Mouse (Mus musculus): ENCODE results near the gene Ptprc. TPM values are rescaled to one million over a fixed set of nuclear protein-coding genes. Genes with fewer than 3 reads are reported as not detected.
A peak's percentile ranks its signal among the peaks of the same experiment; 100 is the strongest.

Gene Ptprc
- total RNA-seq (2021) = 1 to 10 TPM; 2.4 to 2.6 TPM

DNA sequence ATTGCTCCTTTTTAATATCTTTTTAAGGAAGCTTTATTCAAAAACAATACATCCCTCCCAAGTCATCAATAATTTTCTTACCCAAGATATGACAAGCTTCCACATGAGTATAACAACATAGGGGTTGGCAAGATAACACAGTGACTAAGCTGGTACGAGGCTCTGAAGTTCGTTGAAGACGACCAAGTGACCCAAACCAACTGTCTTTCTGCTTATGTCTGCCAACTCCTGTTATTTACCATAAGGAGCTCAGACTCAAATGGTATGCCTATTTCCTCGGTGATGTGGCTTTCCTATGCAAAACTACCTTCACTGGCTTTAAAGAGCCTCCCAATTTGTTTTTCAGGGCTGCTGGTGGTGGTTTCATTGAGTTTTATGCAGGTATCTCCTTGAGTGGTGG, at the start of gene Ptprc:
Gene Ptprc, minus strand, starts transcription at position 215 of the 400 bp plus-strand sequence.
- DNase-seq (ENCODE audit: low spot score in 2 of 2) = no peak
- intact Hi-C loops (cut with DNase I) = no loop called here

- intact Hi-C loops (cut with DNase I) = no loop called here
- peak in 1 of 2 experiments; percentile 38 for DNase-seq (ENCODE audit: low spot score in 2 of 2)
These were observed 39.4 kb upstream of the Ptprc start for GRCm38 (mm10) chr1:138214736-138215458.

- no peak for DNase-seq (ENCODE audit: low spot score in 2 of 2)
- intact Hi-C loops (cut with DNase I) = no loop called here
These were observed 35.0 kb upstream of the Ptprc start for GRCm38 (mm10) chr1:138210387-138211024.

DNA sequence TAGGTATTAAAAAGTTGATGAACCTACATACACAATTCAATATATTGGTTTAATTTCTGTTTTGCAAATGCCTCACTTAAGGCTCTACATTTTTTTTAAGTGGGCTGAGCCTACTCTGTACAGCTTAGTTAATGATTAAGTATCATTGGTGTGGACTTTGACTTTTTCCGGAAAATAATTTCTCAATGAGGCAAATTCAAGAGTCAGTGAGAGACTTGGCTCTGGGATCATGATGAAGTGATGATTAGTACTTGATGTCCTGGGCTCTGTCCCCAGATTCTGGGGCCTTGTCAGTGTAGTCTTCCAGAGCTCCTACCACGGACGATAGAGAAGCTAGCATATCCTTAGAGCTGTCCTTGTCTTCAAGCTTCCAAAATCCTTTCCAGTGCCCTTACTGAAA, 34.2 kb upstream of the Ptprc start:
- intact Hi-C loops (cut with DNase I) = no loop called here
- DNase-seq (ENCODE audit: low spot score in 2 of 2) = no peak

DNA sequence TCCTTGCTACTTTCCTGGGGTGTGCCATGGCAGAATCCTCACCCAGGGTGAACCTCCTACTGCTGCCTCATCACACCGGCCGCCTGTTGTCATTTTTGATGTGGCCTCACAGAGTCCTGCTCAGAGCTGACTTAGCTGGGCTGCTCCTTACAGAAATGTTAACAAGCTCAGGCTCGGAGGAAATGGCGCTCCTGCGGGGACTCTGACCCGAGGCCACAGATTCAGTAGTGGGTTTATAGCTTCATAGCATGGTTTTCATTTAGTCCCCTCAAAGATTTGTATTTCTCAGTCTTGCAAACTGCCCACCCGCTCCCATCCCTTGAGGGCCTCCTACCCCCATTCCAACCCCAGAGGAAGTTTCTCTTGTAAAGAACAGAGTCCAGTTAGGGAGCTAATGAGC, 30.5 kb upstream of the Ptprc start:
- intact Hi-C loops (cut with DNase I) = no loop called here
- no peak for DNase-seq (ENCODE audit: low spot score in 2 of 2)

- peak in 1 of 2 experiments; percentile 59 for DNase-seq (ENCODE audit: low spot score in 2 of 2)
- intact Hi-C loops (cut with DNase I) = loop anchor here (2.0 kb wide), 1 partner anchor 43 kb away; no protein-coding TSS in a partner anchor
These were observed 16.4 kb upstream of the Ptprc start for GRCm38 (mm10) chr1:138191689-138192508.

DNA sequence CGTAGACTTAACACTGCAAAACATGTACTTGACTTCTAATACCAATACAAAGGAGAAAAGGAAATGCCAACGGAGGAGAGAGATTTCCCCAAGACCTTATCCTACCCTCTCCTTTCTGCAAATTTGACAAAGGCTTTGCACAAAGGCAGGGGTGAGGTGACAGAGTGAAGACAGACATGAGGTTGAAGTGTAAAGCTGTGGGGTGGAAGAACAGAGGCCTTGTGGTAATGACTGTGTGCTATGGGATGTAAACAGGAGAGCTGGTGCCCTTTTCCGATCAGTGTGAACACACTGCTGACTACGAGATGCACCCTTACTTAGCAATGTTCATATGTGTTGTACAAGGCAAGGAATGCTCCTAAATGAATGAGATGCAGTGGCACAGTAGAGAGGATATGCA, 12.6 kb upstream of the Ptprc start:
- intact Hi-C loops (cut with DNase I) = no loop called here
- no peak for DNase-seq (ENCODE audit: low spot score in 2 of 2)

- no peak for DNase-seq (ENCODE audit: low spot score in 2 of 2)
- intact Hi-C loops (cut with DNase I) = no loop called here
These were observed 10.4 kb upstream of the Ptprc start for GRCm38 (mm10) chr1:138185904-138186303.

DNA sequence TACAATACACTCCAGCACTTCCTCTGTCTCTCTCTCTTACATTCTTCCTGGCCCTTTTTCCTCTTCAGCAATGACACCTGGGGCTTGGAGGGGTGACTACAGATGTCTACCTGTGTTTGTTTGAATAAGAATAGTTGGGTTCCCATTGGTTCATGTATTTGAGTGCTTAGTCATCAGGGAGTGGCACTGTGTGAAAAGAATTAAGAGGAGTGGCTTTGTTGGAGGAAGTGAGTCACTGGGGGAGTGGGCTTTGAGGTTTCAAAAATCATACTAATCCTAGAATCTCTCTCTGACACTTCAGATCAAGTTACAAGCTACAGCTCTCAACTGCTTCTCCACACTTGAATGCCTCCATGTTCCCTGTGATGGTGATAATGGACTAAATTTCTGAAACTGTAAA, 4.6 kb upstream of the Ptprc start:
- intact Hi-C loops (cut with DNase I) = no loop called here
- DNase-seq (ENCODE audit: low spot score in 2 of 2) = no peak

DNA sequence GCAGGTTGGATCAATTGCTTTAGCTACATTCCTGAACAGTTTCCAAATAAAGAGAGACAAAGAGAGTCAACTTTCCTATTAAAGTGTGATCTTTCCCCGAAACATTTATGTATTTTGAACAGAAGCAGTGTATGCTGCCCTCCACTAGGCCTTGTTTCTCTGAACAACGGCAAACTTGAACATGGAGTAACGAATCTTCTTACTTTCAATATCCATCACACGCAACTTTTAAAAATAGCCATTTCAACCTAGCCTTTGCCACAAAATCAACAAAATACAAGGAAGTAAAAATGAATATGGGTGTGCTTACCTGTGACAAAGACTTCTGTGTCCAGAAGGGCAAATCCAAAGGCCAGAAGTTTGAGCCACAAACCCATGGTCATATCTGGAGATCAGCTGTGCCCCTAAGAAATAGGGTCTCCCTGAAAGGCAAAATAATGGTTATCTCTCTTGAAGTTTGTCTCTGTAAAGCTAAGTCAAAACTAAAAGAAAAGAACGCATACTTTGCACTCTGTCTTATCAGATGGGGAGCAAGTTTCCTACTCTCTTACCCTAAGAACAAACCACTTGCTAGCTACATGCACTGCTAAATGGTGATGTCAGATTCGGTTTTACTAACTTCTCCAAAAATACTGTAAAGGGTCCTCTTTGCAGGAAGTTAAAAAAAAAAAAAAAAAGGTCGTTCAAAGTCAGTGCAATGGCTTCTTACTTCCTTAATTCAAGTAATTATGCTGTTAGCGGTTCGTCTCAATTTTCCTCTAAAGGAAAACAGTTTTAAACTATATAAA, 609 bp downstream of the Ptprc start:
- no peak for DNase-seq (ENCODE audit: low spot score in 2 of 2)
- intact Hi-C loops (cut with DNase I) = no loop called here

DNA sequence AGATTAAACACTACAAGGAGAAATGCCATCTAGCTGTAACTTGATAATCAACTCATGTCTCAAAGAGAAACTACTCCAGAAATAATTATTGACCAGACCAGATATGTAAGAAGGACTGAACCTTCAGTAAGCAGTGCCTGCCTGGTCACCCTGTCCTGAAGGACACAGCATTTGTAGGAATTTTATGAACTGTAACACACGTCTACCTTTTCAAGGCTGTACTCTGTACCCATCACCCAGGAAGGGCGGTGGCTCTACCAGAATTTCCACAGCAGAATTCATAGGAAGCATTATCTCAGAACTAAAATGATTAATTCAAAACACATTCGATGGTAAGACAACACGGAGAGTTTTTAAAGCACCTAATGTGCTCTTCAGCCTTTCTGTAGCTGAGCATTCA, 1.4 kb downstream of the Ptprc start:
- intact Hi-C loops (cut with DNase I) = no loop called here
- DNase-seq (ENCODE audit: low spot score in 2 of 2) = no peak

GRCm38 (mm10) chr1:138173669-138174068, 1.8 kb downstream of the Ptprc start:
- no peak for DNase-seq (ENCODE audit: low spot score in 2 of 2)
- intact Hi-C loops (cut with DNase I) = no loop called here

DNA sequence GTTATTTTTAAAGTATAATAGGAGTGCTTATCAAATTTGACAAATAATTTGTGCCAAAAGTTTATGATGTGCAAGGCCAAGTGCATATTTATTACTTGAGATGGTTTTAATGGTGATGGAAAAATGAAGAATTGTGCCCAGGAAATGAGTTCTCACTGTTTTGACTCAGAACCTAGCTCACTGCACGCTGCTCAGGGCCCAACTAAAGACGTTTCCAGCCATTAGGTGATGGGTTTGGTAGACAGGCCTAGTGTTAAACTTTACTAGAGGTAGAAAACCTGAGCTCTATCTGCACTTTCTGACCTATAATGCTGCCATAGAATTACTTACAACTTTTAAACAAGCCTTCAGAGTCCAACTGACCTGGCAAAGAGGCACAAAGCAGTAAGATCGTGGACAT, 3.0 kb downstream of the Ptprc start:
- intact Hi-C loops (cut with DNase I) = no loop called here
- DNase-seq (ENCODE audit: low spot score in 2 of 2) = no peak

DNA sequence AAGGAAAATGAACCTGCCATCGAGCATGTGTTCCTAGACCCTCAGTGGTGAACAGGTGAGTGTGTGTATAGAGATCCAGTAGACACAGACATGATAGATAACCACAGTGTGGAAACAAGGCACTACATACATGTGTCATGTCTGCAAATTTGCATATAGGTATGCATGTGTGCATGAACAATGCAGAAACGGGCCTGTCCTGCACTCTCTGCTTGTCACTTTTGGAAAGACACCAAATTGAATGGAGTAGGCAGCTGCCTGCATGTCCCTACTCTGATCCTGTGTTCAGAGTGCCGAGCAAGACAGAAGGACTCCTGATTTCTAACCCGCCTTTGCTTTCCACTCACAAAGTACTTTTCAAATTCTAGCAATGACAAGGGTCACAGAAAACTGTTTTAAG, 3.4 kb downstream of the Ptprc start:
- DNase-seq (ENCODE audit: low spot score in 2 of 2) = no peak
- intact Hi-C loops (cut with DNase I) = no loop called here

DNA sequence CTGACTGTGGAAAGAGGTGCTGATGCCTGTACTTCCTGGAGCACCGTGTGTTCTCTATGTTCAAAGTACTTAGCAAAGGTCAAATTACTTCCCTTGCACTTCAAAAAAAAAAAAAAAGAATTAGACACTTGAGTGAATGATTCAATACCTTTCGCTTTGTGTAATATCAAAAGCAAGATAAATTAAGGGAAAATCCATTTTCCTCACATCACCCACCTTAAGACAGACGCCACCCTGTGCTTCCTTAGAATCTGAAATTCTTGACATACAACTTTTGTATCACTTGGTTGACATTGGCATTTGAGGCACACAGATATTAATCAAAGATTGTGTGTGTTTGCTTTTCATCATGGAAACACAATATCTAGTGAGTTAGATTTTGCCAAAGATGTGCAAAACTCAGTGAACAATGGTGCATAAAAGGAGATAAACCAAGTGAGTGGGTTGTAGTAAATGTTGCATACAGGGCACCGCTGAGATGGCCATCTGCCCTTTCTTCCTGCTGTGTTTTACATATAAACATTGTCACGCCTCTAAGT, 9.2 kb downstream of the Ptprc start:
- intact Hi-C loops (cut with DNase I) = no loop called here
- DNase-seq (ENCODE audit: low spot score in 2 of 2) = no peak

GRCm38 (mm10) chr1:138162638-138163037, 12.9 kb downstream of the Ptprc start:
- no peak for DNase-seq (ENCODE audit: low spot score in 2 of 2)
- intact Hi-C loops (cut with DNase I) = no loop called here

DNA sequence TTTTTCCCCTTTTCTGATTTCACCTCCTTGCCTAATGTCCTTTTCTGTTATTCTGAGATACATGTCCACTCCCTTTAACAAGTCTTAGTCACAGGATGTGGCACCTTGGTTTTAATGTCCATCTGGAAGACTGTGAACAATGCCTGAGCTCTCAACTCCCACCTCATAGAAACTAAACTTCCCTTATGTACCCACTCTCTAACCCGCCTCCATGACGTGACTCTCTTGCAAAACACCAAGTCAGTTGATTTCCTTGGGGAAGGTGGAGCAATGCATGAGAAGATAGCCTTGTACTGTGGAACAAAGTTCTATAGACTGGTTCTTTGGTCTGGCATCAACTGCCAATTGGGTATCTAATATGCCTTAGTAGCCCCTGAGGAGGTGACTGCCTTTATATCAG, 16.6 kb downstream of the Ptprc start:
- intact Hi-C loops (cut with DNase I) = no loop called here

GRCm38 (mm10) chr1:138158236-138158635, 17.3 kb downstream of the Ptprc start:
- intact Hi-C loops (cut with DNase I) = no loop called here
- no peak for DNase-seq (ENCODE audit: low spot score in 2 of 2)

More for the DNA sequence above, 16.6 kb downstream of the Ptprc start:
- DNase-seq (ENCODE audit: low spot score in 2 of 2) = no peak

GRCm38 (mm10) chr1:138157709-138158108, 17.8 kb downstream of the Ptprc start:
- DNase-seq (ENCODE audit: low spot score in 2 of 2) = no peak
- intact Hi-C loops (cut with DNase I) = no loop called here

DNA sequence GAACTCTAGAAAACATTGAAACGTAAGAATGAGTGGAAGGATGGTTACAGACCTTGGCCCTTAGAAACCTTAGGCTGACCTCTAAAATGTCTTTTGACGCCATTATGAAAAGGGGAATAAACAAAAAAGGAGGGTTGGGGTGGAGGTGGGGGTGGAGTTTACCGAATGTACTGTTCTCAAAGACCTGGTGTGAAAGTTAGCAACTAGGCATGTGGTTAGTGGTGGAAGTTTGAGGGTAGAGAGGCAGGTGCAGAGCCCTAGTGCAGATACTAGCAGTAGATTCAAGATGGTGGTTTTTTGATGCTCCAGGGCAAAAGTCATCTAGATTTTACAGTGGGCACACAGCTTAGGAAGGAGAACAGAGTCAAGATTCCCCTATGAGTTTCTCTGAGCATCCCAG, 18.5 kb downstream of the Ptprc start:
- intact Hi-C loops (cut with DNase I) = no loop called here

More for the DNA sequence above, 18.5 kb downstream of the Ptprc start:
- no peak for DNase-seq (ENCODE audit: low spot score in 2 of 2)

Measured in left cerebral cortex, postnatal 25 days (tissue).